Mouse (Mus musculus) bone marrow, adult 2 months (tissue): ENCODE results near the gene Ppp3ca.

Source experiments
- CTCF ChIP-seq: fragments of 200-500 bp; IDR thresholded peaks from 2 replicates; pipeline ENCODE4 v1.5.1; 2011; ENCODE audit warnings: low read length, control low read depth; ENCODE audit not compliant: control insufficient read depth, insufficient read depth
- POLR2A ChIP-seq: fragments of 200-500 bp; IDR thresholded peaks from 2 replicates; pipeline ENCODE4 v1.6.1; 2011; ENCODE audit warnings: low read depth, mild to moderate bottlenecking, control low read depth, low read length, borderline replicate concordance; ENCODE audit not compliant: control insufficient read depth

- no peak for TF ChIP-seq POLR2A
- TF ChIP-seq CTCF = peak; percentile 52; the same call in 1 of the 2 replicates
These were observed 235.7 kb downstream of the Ppp3ca start for GRCm38 (mm10) chr3:136905577-136905976.
